Mouse (Mus musculus) ES-E14 (cell line): ENCODE results near the gene Ctnnd2.

ENCODE experiments used
- CHD2 ChIP-seq: IDR thresholded peaks from 2 replicates; pipeline ENCODE4 v1.6.1; 2014; ENCODE audit warnings: mild to moderate bottlenecking, low read depth, low read length, inconsistent platforms
- HCFC1 ChIP-seq: IDR thresholded peaks from 2 replicates; pipeline ENCODE4 v1.6.1; 2012; ENCODE audit warnings: low read length, inconsistent platforms, borderline replicate concordance; ENCODE audit not compliant: insufficient read depth
- MAFK ChIP-seq: IDR thresholded peaks from 2 replicates; pipeline ENCODE4 v1.6.1; 2014; ENCODE audit warnings: mild to moderate bottlenecking, low read depth, low read length, inconsistent platforms; ENCODE audit not compliant: insufficient read depth
- ZC3H11A ChIP-seq: IDR thresholded peaks from 2 replicates; pipeline ENCODE4 v1.6.1; 2012; ENCODE audit warnings: low read depth, mild to moderate bottlenecking, inconsistent platforms, low read length, borderline replicate concordance
- ZNF384 ChIP-seq: IDR thresholded peaks from 2 replicates; pipeline ENCODE4 v1.6.1; 2012; ENCODE audit warnings: low read depth, low read length, inconsistent platforms

GRCm38 (mm10) chr15:30471280-30471966 lies 299.0 kb downstream of the Ctnnd2 start:
- no peak for TF ChIP-seq ZC3H11A
- no peak for TF ChIP-seq ZNF384
- TF ChIP-seq HCFC1: no peak
- TF ChIP-seq CHD2: no peak
- no peak for TF ChIP-seq MAFK
